Mouse (Mus musculus): Measurements from ENCODE around the gene Pan2.
A peak's percentile ranks its signal among the peaks of the same experiment; 100 is the strongest.

Gene Pan2

DNA sequence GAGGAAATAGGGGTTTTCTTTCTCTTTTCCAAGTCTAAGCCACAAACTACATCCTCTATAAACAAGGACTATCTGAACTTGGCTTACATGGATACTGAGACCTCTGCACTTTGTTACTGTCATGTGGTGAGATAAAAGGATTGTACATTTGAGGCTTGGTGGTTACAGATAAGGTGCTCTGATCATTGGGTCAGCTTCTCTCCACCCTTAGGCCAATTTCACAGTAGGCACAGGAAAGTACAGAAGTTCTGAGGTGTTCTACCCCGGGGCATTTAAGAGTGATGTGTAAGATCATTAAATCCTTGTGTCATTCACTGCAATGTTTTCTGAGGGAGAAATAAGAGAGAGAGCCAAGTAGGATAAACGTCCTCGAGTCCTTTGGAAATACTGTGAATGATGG, 33.5 kb downstream of the Pan2 start:
- no peak for DNase-seq (ENCODE audit: low spot score)

DNA sequence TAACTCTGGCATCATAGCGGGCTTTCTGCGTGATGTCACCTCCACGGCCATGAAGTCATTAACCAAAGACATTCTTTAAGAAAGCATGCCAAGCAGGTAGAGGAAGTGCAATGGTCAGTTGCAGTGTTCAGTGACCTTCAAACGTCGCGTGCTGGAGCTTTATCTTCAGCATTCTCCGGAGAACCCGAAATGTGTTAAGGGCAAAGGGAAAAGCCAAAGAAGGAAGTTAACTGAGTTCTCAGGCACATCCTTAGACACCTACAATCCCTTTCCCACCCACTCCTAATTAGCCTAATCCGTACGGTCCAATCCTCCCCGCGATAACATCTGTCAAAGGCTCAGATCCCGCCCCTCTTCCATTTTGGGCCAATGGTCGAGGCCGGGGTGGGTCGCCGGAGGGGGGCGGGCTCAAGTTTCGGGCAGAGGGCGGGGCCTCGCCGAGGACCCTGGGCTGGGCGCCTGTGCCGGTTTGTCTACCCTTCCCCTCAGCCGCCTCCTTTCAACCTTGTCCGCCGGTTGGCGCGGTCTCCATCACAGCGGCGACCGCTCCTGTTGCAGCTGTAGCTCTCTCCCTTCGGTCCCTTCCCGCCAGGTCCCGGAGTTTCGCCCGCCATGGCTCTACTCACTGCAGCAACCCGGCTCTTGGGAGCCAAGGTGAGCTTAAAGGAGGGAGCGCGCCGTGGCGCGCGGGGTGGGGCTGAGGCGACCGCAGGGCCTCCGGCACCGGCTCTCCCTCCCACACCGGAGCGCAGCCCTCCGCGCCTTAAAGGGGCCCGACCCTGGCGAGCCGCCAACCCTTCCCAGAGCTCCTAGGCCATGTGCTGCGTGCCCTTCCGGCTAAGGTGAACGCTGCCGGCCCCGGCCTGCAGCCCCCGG, 34.4 kb downstream of the Pan2 start, which contains the start of gene Cs:
Gene Cs (plus strand): TSS at position 429 of the 876 bp plus-strand sequence.
- peak; percentile 96 for DNase-seq (ENCODE audit: low spot score)

GRCm38 (mm10) chr10:128338415-128338814, 35.3 kb downstream of the Pan2 start:
- DNase-seq (ENCODE audit: low spot score) = no peak

DNA sequence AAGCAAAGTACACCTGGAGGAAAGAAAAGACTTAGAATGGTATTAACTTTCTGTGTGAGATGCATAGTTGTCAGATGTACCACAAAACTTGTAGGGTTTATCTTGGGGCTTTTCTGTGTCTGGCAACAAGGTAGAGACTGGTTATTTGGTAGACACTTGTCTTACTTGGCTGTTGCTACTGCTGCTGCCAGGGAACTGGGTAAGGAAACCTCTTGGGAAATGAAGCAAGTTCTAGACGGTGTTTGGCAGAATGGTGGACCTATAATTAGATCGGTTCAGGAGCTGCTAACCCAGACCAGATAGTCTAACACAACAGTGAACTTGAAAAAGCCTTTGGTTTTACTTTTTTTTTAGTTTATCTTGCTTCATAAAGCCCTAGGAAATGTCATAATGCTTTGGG, 35.8 kb downstream of the Pan2 start:
- no peak for DNase-seq (ENCODE audit: low spot score)

DNA sequence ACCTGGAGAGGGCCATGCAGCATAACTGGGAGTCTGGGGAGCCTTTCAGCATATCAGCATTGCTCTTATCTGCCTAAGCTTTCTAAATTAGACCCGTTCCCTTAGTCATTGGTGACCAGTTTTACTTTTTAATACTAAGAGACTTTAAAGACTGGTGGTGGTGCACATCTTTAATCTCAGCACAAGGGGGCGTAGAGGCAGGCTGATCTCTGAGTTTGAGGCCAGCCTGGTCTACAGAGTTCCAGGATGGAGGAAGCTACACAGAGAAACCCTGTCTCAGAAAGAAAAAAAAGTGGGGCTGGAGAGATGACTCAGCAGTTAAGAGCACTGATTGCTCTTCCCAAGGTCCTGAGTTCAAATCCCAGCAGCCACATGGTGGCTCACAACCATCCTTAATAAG, 37.1 kb downstream of the Pan2 start:
- DNase-seq (ENCODE audit: low spot score) = peak; percentile 9

DNA sequence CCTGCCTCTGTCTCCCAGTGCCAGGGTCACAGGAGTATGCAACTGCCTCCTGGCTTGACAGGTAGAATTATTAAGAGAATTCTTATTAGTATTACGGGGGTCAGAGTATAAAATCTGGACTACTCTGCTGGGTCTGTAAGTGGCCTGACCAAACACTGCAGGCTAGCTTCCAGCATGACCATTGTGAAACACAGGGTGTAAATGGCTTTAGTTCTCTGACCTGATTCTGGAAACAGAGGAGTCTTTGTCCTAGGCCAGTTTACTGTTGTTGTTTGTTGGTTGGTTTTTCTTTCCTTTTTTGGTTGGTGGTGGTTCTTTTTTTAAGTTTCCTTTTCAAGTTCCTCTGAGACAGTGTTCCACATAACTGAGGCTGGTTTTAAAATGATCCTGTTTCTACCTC, 40.3 kb downstream of the Pan2 start:
- DNase-seq (ENCODE audit: low spot score) = no peak

DNA sequence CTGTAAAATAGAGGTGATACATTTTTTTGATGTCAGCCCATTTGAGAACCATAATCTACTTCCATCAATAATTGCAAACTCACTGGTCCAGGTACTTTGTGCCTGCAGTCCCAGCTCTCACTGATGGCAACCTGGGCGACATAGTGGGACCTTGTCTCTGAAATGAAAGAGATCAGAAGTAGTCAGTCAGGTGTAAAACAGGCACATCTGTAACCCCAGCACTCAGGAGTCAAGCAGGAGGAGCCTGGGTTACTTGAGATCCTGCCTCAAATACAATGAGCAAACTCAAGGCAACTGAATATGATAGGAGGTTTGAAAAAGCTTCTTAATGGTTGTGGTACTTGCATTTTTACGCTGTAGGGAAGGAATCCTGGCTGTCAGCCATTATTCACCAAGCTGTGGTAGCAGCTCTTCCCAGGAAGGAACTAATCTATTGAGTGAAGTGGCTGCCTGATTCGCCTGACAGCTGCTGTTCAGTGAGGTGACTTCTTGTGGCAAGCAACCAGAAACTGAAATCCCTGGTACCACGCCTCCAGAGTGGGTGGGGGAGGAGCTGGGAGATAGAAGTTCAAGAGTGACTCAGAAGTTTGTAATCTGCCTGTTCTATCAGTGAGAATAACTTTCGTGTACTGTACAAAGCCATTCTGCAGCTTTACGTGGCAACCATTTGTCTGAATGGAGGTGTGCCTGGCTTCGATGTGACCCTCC, 41.6 kb downstream of the Pan2 start:
- peak; percentile 81 for DNase-seq (ENCODE audit: low spot score)

GRCm38 (mm10) chr10:128347541-128347940, 44.4 kb downstream of the Pan2 start:
- DNase-seq (ENCODE audit: low spot score) = no peak

DNA sequence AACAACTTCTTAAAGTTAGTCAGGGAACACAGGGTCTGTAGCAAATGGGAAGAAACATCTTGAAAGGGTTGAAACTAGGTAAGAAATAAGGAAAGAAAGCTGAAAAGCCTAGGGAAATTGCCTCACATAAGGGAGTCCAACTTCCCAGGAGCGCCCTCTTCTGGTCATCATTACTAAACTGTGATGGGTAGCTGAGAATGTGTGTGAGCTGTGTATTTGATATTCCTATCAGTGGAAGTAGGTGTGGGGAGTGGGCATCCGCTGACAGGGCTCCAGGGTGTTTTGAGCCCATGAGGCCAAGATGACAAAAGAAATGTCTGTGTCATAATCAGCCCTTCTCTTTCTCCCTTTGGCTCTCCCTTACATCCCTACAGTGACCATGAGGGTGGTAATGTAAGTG, 55.7 kb downstream of the Pan2 start:
- DNase-seq (ENCODE audit: low spot score) = peak; percentile 55

- no peak for DNase-seq (ENCODE audit: low spot score)
Observed at GRCm38 (mm10) chr10:128359226-128359625, 56.1 kb downstream of the Pan2 start.

DNA sequence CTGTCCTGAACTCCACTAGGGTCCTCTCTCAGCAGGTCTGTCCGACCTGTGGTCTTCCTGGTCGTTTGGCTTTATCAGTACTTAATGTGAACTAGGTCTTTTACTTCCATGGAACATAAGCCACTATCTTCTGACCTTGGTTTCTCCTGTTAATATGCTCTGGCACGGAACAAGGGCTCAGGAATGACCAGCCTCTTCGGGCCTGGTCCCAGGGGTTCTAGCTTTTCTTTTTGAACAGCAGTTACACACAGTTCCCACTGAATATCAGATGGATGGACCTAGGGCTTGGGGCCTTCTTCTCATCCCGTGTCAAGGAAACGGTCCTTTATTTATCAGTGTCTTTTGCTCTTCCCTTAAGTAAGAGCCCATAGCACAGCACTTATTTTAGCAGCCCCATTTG, 58.7 kb downstream of the Pan2 start:
- no peak for DNase-seq (ENCODE audit: low spot score)

DNA sequence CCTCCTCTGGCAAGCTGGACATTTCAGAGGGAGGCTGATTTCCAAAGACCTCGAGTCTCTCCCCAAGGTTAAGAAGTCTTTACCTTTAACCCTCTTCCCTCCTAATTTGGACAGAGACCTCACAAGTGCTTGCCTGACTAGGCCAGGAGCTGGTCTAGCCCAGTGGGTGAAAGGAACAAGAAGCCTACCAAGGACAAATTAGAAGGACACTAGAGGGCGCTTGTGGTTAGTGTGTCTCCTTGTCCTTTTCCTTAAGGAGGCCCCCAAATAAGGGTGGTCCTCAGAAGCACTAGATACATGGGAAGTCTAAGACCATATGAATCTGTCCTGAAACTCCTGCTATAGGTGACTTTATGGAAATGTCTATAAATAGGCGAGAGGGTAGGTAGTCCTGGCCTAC, 59.4 kb downstream of the Pan2 start:
- DNase-seq (ENCODE audit: low spot score) = no peak

- DNase-seq (ENCODE audit: low spot score) = no peak
Observed at GRCm38 (mm10) chr10:128367899-128368401, 64.8 kb downstream of the Pan2 start.

DNA sequence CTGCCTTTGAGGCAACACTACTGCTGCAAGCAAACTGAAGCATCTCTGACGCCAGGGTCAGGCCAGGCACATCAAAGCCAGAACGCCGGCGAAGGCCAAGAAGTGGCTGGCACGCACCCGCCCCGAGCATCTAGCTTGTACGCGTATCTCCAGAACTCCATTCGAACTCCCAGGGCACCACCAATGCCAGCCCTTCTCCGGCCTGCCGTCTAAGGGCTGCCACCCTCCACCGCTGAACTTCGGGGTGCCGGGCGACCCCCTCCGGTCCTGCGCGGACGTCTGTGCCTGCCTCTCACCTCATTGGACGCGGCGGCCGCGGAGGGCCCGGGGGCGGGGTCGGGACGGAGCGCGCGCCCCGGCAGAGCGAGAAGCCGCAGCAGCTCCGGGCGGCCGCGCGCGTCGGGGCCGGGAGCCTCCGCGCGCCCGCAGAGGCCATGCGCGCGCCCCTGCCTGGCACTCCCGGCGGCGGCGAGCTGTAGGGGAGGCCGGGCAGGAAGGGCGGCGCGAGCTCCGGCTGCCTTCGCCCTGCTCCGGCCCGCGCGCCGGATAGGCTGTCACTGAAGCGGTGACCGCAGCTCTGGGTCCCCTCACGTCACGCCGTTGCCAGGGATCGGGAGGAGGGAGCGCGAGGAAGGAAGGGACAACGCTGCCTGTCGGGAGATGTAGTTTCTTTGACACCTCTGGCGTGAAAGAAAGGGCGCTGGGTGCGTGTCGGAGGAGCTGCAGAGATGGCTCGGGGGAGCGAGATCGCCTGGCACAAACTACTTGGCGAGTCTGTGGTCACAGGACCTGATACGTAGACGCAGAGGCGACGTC, 65.5 kb downstream of the Pan2 start, which contains the start of gene Coq10a:
Gene Coq10a (minus strand): TSS at position 596 of the 816 bp plus-strand sequence.
- DNase-seq (ENCODE audit: low spot score) = peak; percentile 95

DNA sequence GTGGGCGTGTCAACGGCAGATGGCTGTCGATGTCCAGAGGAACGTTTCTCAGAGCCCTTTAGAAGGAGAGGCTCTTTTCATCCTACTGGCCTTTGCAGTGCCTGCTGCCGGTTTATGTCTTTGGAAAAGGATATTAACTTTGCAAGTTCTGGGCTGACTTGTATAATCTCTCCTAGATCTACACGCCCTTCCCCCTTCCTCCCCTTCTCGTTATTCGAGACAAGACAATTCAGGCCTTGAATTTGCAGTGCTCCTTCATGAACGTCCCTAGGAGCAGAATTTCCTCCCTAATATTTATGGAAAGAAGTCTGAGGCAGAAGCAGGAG, 66.0 kb downstream of the Pan2 start:
- no peak for DNase-seq (ENCODE audit: low spot score)

DNA sequence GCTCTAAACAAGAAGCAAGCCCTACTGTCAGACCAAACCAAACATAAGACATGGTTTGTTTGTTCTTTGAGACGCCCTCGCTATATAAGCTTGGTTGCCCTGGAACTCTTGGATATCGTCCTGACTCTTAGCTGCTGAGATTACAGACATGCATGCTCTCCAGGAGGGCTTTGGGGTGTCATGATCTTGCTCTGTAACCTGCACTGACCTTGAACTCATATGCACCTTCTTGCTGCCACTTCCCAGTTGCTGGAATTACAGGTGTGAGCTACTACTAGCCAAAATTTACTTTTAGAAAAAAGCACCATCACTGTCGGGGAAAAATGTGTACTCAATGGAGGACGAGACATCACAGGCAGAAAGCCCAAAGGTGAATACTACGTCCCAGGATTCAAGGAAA, 66.5 kb downstream of the Pan2 start:
- DNase-seq (ENCODE audit: low spot score) = no peak

DNA sequence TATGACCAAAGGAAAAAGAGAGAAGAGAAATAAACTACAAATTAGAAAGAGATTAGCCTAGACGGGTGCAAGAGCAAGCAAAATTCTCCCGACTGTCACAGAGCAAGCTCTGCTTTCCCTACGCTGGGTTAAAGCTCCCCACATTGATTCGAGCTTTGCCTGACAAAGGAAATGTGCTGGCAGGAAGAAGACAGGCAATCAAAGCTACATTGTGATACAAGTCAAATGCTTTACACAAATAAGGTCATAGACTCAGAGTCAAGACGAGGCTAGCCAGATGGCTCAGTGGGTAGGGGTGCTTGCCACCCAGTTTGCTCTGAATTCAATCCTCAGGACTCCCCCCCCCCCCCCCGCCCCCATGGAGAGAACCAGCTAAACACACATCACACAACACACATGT, 66.9 kb downstream of the Pan2 start:
- no peak for DNase-seq (ENCODE audit: low spot score)

DNA sequence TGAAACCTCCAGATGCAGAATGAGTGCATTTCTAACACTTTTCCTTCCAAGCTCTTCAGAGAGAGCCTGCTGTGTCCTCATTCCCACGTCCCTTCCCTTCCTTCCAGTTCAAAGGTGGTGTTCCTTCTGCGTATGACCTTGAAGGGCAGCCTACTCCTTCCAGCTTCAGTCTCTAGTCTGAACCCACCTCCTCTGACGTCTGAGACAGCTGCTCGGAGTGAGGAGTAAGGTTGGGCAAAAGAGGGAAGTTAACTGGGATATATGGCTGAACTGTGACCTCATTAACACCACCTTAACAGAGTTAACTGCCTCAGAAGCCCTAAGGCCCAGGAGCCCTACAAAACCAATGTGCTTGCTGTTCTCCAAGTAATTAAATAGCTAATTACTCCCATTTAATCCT, 67.5 kb downstream of the Pan2 start:
- DNase-seq (ENCODE audit: low spot score) = no peak
